Mouse (Mus musculus) colon, adult 2 months (tissue): ENCODE results near the gene Faap24. TPM values are rescaled to one million over a fixed set of nuclear protein-coding genes. Genes with fewer than 3 reads are reported as not detected.

ENCODE experiments used
- polyA plus RNA-seq: library from polyadenylated mRNA; depleted of rRNA; stranded (reverse); fragments of >200 nt; gene quantifications from 2 replicates; pipeline ENCODE4 v1.2.3, GENCODE M21; 2012; rRNA removed

Faap24 gene
- 3.5 TPM in 2 replicates for polyA plus RNA-seq

DNA sequence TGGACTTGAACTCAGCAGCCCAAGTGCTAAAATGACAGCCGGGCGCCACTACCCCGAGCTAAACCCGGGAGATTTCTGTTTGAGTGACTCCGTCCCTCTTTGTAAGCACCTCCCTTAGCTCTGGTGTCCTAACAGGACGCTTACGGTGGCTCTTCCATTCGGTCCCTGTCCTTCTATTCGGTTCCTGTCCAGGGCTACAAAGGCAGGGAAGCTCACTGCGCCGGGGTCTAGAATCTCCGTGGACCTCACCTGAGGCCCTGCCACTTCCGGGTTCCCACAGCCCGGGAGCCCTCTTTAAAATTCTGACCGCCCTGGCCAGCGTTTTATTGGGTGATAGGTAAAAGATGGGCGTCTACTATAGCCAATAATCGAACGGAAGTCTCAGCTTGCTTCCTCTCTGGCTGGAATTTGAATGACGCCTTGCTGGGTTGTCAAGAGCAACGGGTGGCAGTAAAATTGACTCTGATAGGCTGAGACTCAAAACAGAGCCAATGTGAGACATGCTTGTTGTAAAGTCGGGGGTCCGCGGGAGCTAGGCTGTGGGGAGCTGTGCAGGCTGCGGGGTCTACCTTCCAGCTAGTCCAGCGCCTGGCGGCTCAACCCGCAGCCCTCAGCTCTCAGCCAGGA lies at the start of gene Faap24, which contains the start of gene Cep89:
TSS of gene Faap24 (minus strand) at position 295 of the 627 bp plus-strand sequence.
TSS of gene Cep89 (plus strand) at position 494 of the 627 bp plus-strand sequence.

Other genes starting within 250 kb of the Faap24 start
- gene Slc7a10, start 210.5 kb downstream of the Faap24 start, polyA plus RNA-seq: 2.6 and 3.1 TPM in 2 replicates
- 12.0 and 12.2 TPM in 2 replicates for gene Lrp3, start 181.3 kb downstream of the Faap24 start, polyA plus RNA-seq
- gene Gpatch1, start 78.4 kb downstream of the Faap24 start, polyA plus RNA-seq: 3.2 and 3.4 TPM in 2 replicates
- 54.7 and 57.4 TPM in 2 replicates for gene Rhpn2, start 62.7 kb downstream of the Faap24 start, polyA plus RNA-seq
- 12.3 and 13.2 TPM in 2 replicates for gene Cep89, start 199 bp upstream of the Faap24 start, polyA plus RNA-seq
- 2.3 and 4.2 TPM in 2 replicates for gene Slc7a9, start 52.0 kb upstream of the Faap24 start, polyA plus RNA-seq
- 0.10 TPM in 1 of 2 replicates, not detected in the other for gene Tdrd12, start 140.9 kb upstream of the Faap24 start, polyA plus RNA-seq
- gene Nudt19, start 159.5 kb upstream of the Faap24 start, polyA plus RNA-seq: 89.1 and 112 TPM in 2 replicates
- 0.06 and 0.08 TPM in 2 replicates for gene Rgs9bp, start 188.7 kb upstream of the Faap24 start, polyA plus RNA-seq
- 23.6 and 25.6 TPM in 2 replicates for gene Ankrd27, start 189.4 kb upstream of the Faap24 start, polyA plus RNA-seq